In the genomic region with DNA sequence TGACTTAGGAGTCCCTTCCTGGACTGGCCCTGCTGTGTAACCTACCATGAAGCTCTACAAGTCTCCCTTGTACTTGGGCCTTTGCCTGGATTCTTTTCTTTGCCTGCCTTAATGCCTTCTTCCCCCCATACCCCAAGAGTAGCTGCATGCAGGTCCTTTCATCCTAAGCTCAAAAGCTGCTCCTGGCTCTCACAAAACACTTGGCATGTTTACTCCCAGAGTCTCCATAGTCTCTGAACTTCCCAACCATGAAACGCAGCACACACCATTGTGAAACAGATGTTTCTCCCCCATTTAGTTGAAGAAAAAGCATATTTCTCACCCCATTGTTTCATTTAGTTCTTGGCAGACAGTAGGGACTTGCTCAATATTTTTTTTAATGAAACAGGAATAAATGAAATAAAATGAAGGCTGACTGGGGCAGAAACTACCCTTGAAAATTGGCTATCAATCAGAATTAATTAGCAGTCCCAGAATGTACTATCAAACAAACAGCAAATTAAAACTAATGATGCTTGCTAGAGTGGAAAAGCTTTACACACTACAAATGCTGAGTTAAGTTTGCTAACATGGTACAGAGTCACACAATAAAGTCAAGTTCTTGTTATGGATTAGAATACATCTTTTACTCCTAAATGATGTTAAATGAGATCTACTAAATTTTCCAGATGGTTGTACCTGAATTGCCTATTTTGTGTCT, we compare ENCODE assay signal across 29 mouse cellular contexts.
DNase-seq lines count a peak whose midpoint lies in the region; ATAC-seq and TF ChIP-seq lines count a peak whose summit lies in the region.
"Had no signal": no experiment of that assay in that cellular context is flagged by ENCODE, and none has a peak within 500 bp of the region (broad histone marks: within the 10 kb centered on the region; RNA-seq: fewer than 3 reads in every experiment).

No protein-coding gene starts in this region.

- peak; percentile 64 for DNase-seq in forebrain, embryonic 14.5 days (ENCODE audit: low spot score)
- no peak for DNase-seq in forebrain, embryonic 10.5 days (ENCODE audit: extremely low spot score, low spot score)
- peak; percentile 57 for DNase-seq in lung, embryonic 14.5 days
- no peak for DNase-seq in lung, postnatal 4 days
- no peak for DNase-seq in neural tube, embryonic 10.5 days (ENCODE audit: extremely low spot score, low spot score)
- DNase-seq in limb, embryonic 10.5 days (ENCODE audit: low spot score), result no peak
- DNase-seq in frontal cortex, postnatal 25 days (ENCODE audit: low spot score in 2 of 2), result no peak
- DNase-seq: adrenal gland, adult 8-10 months; cerebellum, adult 18-20 months; cerebellum, postnatal 14 days; gastrocnemius, postnatal 14 days; heart, adult 18-20 months; heart, postnatal 14 days; kidney, adult 11 months; kidney, postnatal 36 days; layer of hippocampus, postnatal 36 days; liver, postnatal 0 days; midbrain, embryonic 14.5 days; right cerebral cortex, adult 18-20 months; thymus, postnatal 25 days had no signal

- no peak overlapping the region for H3K4me3 ChIP-seq in forebrain, embryonic 14.5 days (ENCODE audit: low read depth, low read length)
- no peak overlapping the region for H3K4me3 ChIP-seq in forebrain, embryonic 10.5 days
- H3K4me3 ChIP-seq in lung, embryonic 14.5 days (ENCODE audit: low read depth, low read length), result no peak overlapping the region
- no peak overlapping the region for H3K4me3 ChIP-seq in neural tube, embryonic 14.5 days (ENCODE audit: low read depth, low read length)
- no peak overlapping the region for H3K4me3 ChIP-seq in limb, embryonic 10.5 days
- H3K4me3 ChIP-seq: heart, embryonic 13.5 days; kidney, embryonic 15.5 days; limb, embryonic 12.5 days; megakaryocyte, embryonic 14.5 days; neural tube, embryonic 13.5 days; stomach, embryonic 15.5 days had no signal

- H3K9ac ChIP-seq in forebrain, embryonic 14.5 days (ENCODE audit: low read length), result no peak overlapping the region
- no peak overlapping the region for H3K9ac ChIP-seq in lung, embryonic 14.5 days
- H3K9ac ChIP-seq in neural tube, embryonic 14.5 days (replicated peaks; ENCODE audit: low read depth, low read length), result no peak overlapping the region
- H3K9ac ChIP-seq: heart, embryonic 13.5 days; kidney, embryonic 15.5 days; limb, embryonic 12.5 days; liver, postnatal 0 days; neural tube, embryonic 13.5 days; stomach, embryonic 15.5 days had no signal

- no peaks in the 10 kb centered on the region for H3K9me3 ChIP-seq in forebrain, embryonic 14.5 days (replicated peaks; ENCODE audit: control insufficient read depth, low read length)
- no peaks in the 10 kb centered on the region for H3K9me3 ChIP-seq in forebrain, embryonic 10.5 days
- no peaks in the 10 kb centered on the region for H3K9me3 ChIP-seq in lung, embryonic 14.5 days (ENCODE audit: low read depth, low read length)
- H3K9me3 ChIP-seq in neural tube, embryonic 14.5 days (ENCODE audit: control insufficient read depth, low read length), result no peaks in the 10 kb centered on the region
- H3K9me3 ChIP-seq in limb, embryonic 10.5 days (replicated peaks), result no peaks in the 10 kb centered on the region
- H3K9me3 ChIP-seq: heart, embryonic 13.5 days; kidney, embryonic 15.5 days; limb, embryonic 12.5 days; megakaryocyte, embryonic 14.5 days; neural tube, embryonic 13.5 days; stomach, embryonic 15.5 days had no signal

- no peak overlapping the region for H3K4me2 ChIP-seq in forebrain, embryonic 14.5 days (ENCODE audit: low read length)
- no peak overlapping the region for H3K4me2 ChIP-seq in lung, embryonic 14.5 days
- no peak overlapping the region for H3K4me2 ChIP-seq in neural tube, embryonic 14.5 days (ENCODE audit: low read depth, low read length)
- H3K4me2 ChIP-seq: heart, embryonic 13.5 days; kidney, embryonic 15.5 days; limb, embryonic 12.5 days; liver, embryonic 11.5 days; neural tube, embryonic 13.5 days; stomach, embryonic 15.5 days had no signal

- no peaks in the 10 kb centered on the region for H3K4me1 ChIP-seq in forebrain, embryonic 14.5 days (ENCODE audit: control insufficient read depth, insufficient read depth, low read length)
- peaks cover 7% of the 10 kb centered on the region for H3K4me1 ChIP-seq in forebrain, embryonic 10.5 days
- H3K4me1 ChIP-seq in lung, embryonic 14.5 days (ENCODE audit: insufficient read depth), result no peaks in the 10 kb centered on the region; the same call in 1 of the 2 replicates
- H3K4me1 ChIP-seq in neural tube, embryonic 14.5 days (ENCODE audit: control insufficient read depth, insufficient read depth, low read length), result no peaks in the 10 kb centered on the region
- H3K4me1 ChIP-seq in limb, embryonic 10.5 days, result 0 out of 2 replicates have a peak, but pooled peaks cover 4% of the 10 kb centered on the region
- H3K4me1 ChIP-seq: heart, embryonic 13.5 days; kidney, embryonic 15.5 days; limb, embryonic 12.5 days; stomach, embryonic 15.5 days had no signal

- no peaks in the 10 kb centered on the region; the same call in 1 of the 2 replicates for H3K27me3 ChIP-seq in forebrain, embryonic 14.5 days (replicated peaks; ENCODE audit: control insufficient read depth, insufficient read depth, low read length)
- peaks cover 5% of the 10 kb centered on the region; the same call in 1 of the 2 replicates for H3K27me3 ChIP-seq in forebrain, embryonic 10.5 days (ENCODE audit: poor library complexity, severe bottlenecking)
- H3K27me3 ChIP-seq in lung, embryonic 14.5 days (ENCODE audit: insufficient read depth, low read length), result no peaks in the 10 kb centered on the region
- H3K27me3 ChIP-seq in neural tube, embryonic 14.5 days (ENCODE audit: control insufficient read depth, insufficient read depth, low read length), result no peaks in the 10 kb centered on the region
- H3K27me3 ChIP-seq in limb, embryonic 10.5 days (ENCODE audit: low read depth, poor library complexity, severe bottlenecking), result no peaks in the 10 kb centered on the region
- H3K27me3 ChIP-seq: heart, embryonic 13.5 days; kidney, embryonic 15.5 days; limb, embryonic 12.5 days; neural tube, embryonic 13.5 days; Patski; stomach, embryonic 15.5 days had no signal

- ATAC-seq in forebrain, embryonic 14.5 days, result peak; percentile 63; the same call in 1 of the 2 replicates
- no peak for ATAC-seq in lung, embryonic 14.5 days (ENCODE audit: insufficient read depth)
- peak; percentile 49; the same call in 1 of the 2 replicates for ATAC-seq in neural tube, embryonic 14.5 days (ENCODE audit: low read depth)
- ATAC-seq: liver, postnatal 0 days; Patski had no signal

- H3K36me3 ChIP-seq in forebrain, embryonic 14.5 days (ENCODE audit: control insufficient read depth, insufficient read depth, low read length), result no peaks in the 10 kb centered on the region
- H3K36me3 ChIP-seq in forebrain, embryonic 10.5 days (replicated peaks), result no peaks in the 10 kb centered on the region
- H3K36me3 ChIP-seq in lung, embryonic 14.5 days (ENCODE audit: insufficient read depth), result peaks cover 24% of the 10 kb centered on the region; the same call in 1 of the 2 replicates
- no peaks in the 10 kb centered on the region for H3K36me3 ChIP-seq in neural tube, embryonic 14.5 days (ENCODE audit: control insufficient read depth, insufficient read depth, low read length)
- no peaks in the 10 kb centered on the region for H3K36me3 ChIP-seq in limb, embryonic 10.5 days
- H3K36me3 ChIP-seq: heart, embryonic 13.5 days; kidney, embryonic 15.5 days; limb, embryonic 12.5 days; neural tube, embryonic 13.5 days; stomach, embryonic 15.5 days had no signal

- no peak overlapping the region for H3K27ac ChIP-seq in forebrain, embryonic 14.5 days (ENCODE audit: low read depth, low read length)
- no peak overlapping the region for H3K27ac ChIP-seq in forebrain, embryonic 10.5 days
- no peak overlapping the region for H3K27ac ChIP-seq in lung, embryonic 14.5 days (ENCODE audit: low read depth)
- H3K27ac ChIP-seq in neural tube, embryonic 14.5 days (ENCODE audit: low read depth, low read length), result no peak overlapping the region
- H3K27ac ChIP-seq in limb, embryonic 10.5 days, result no peak overlapping the region
- H3K27ac ChIP-seq: heart, embryonic 13.5 days; kidney, embryonic 15.5 days; limb, embryonic 12.5 days; neural tube, embryonic 13.5 days; stomach, embryonic 15.5 days had no signal

- 8% methylated on average over 1 of the region's 1 CpGs for WGBS in forebrain, embryonic 14.5 days
- 63% methylated on average over 1 of the region's 1 CpGs for WGBS in forebrain, embryonic 10.5 days
- 53% methylated on average over 1 of the region's 1 CpGs for WGBS in lung, embryonic 14.5 days
- 49% methylated on average over 1 of the region's 1 CpGs for WGBS in neural tube, embryonic 14.5 days
- WGBS in limb, embryonic 10.5 days, result 74% methylated on average over 1 of the region's 1 CpGs

- TF ChIP-seq CTCF in lung, embryonic 14.5 days (IDR thresholded peaks at IDR 0.05; ENCODE audit: low read depth), result no peak

Comparison
In these comparisons a context has a peak if more than half of its experiments do, and no peak if none do; other contexts are left out.
1. DNase-seq: peak in forebrain, embryonic 14.5 days (single experiment) and lung, embryonic 14.5 days (single experiment); none in forebrain, embryonic 10.5 days (single experiment), lung, postnatal 4 days (0 of 2), neural tube, embryonic 10.5 days (single experiment), limb, embryonic 10.5 days (single experiment) and frontal cortex, postnatal 25 days (0 of 2).